Mouse (Mus musculus) right cerebral cortex, postnatal 4 days (tissue): ENCODE results near the gene Shisa9.
A peak's percentile ranks its signal among the peaks of the same experiment; 100 is the strongest.
"Not testable (repeated sequence)": the region's sequence is repeated elsewhere in the genome, so short reads cannot be mapped to it uniquely, and the experiment has no call there.

ENCODE experiments used
- DNase-seq: peaks from one replicate; pipeline ENCODE4 v3.0.0-alpha.2; 2022

Shisa9 gene

DNA sequence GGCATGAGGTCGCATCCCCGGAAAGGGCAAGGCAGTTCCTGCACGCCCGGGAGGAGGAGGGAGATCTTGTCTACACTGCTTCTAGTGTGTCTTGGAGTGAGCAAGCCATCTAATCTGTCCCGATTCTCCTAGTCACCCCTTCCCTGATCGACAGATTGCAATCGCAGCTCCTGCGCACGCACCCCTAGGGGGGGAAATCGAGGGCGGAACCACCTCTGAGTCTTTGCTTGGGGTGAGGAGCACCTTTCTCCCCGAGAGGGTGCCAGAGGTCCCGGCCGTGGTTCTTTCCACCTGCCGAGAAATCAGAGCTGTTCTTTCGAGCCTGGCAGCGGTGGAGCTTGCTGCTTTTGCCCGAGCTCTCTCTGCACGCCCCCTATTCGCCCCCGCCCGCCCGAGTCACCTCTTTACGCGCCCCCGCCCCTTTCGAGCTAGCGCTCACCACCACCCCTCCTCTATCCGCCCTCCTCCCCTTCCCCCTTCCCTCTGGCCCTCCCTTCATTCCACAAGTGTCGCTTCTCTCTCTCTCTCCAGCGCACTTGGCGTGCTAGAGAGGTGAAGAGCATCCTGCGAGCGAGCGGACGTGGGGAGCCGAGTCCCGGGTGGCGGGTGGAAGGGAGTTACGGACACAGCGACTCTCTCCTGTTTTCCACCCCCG is at the start of gene Shisa9:
Shisa9 (plus strand) TSS at position 498 of the 655 bp plus-strand sequence.
- peak; percentile 70 for DNase-seq

DNA sequence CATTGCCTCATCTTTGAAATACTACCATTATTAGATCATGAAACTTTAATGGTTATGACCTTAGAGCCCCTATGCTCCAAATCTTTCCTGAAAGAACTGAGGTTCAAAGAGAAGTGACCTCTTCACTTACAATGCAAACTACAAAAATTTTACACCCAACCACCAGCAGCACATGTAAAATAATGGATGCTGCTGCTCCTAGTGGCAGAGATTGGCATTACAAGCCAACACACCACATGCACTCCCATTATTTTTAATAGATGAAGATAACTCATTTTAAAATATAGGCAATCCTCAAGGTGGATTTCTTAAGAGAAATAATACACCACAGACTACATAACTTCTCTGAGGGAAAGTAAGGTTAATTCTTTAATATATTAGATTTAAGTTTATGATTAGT is 43.4 kb upstream of the Shisa9 start:
- DNase-seq = peak; percentile 30

DNA sequence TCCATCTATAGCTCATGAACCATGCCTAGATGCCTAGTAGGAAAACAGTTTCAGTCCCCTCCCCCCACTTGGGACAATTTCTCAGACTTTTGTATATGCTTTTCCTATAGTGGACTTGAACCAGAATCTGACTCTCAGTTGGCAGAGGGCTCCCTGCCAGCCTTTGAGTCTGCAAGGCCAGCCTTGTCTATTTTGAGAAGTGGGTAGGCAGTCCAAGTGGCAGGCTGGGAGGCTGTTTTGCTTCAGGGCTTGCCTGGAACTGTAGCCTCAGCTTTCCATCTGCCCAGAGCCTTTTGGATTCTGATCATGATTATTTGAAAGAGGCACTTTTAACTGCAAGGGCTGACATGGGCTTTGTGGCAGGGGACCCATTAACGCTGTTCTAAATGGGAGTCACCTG is 23.2 kb upstream of the Shisa9 start:
- DNase-seq = peak; percentile 24

DNA sequence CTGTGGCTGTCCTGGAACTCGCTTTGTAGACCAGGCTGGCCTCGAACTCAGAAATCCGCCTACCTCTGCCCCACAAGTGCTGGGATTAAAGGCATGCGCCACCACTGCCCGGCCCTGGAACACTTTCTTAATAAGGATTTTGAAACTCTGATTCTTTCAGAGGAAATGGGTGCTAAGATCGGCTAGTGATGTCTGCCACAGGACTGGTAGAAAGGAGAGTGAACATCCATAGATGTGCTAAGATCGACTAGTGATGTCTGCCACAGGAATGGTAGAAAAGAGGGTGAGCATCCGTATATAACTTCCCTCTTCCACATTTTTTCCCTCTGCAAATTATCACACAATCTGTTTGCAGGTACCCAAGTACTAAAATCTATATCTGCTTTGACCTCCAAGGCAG is 17.9 kb upstream of the Shisa9 start:
- DNase-seq = no peak

DNA sequence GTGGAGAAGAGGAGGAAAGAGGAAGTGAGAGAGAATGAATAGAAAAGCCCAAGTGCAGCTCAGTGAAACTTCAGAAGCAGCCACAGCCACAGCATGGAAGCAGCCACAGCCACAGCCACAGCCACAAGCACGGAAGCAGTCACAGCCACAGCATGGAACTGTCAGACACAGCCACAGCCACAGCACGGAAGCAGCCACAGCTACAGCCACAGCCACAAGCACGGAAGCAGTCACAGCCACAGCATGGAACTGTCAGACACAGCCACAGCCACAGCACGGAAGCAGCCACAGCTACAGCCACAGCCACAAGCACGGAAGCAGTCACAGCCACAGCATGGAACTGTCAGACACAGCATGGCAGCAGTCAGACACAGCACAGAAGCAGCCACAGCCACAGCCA is 17.1 kb upstream of the Shisa9 start:
- not testable (repeated sequence) for DNase-seq

DNA sequence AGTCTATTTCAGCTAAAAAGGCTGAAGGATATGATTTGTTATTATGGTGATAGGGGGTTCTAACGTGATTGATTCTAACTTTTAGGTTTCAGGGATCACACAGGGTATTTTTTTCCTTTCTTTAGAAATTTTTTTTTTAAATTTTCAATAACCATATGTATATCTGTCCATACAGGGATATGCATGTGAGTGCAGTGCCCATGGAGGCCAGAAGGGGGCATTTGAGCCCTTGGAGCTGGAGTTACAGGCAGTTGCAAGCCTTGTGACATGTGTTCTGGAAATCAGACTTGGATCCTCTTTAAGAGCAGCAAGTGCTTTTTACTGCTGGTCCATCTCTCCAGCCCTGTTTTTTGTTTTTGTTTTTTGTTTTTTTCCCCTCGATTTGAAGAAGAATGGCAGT is 16.3 kb upstream of the Shisa9 start:
- DNase-seq = no peak

DNA sequence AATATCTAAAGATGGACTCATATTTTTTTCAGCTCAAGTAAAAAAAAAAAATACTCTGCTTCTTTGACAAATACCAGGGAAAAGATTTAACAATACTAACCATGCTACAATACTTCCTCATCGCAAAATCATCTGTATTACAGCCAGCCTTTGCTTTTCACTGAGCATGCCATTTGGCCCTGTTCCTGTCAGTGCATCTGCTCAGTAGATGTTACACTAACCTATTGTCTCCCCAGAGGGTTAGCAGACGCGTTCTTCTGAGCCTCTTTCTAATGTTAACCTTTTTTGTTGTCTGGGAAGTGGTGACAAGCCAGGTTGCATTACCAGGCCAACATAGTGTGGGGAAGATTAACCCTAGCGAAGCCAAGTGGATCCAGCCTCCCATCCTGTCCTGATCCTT is 10.2 kb upstream of the Shisa9 start:
- no peak for DNase-seq

DNA sequence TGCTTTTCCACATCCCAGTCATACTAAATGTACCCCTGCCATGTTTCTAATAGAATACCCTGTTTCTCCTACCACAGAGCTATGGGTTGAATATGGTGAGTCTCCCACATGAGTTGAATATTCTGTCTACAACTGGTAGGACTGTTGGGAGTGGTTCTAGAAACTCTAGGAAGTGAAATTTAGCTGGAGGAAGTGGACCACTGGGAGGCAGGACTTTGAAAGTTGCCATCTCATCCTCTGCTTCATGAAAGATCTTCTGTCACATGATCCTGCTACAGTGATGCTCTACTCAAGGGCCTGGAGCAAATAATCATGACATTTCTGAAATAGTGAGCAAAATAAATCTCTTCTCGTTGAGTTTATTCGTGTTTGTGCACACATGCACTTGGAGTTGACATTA is 7.2 kb upstream of the Shisa9 start:
- DNase-seq = no peak

DNA sequence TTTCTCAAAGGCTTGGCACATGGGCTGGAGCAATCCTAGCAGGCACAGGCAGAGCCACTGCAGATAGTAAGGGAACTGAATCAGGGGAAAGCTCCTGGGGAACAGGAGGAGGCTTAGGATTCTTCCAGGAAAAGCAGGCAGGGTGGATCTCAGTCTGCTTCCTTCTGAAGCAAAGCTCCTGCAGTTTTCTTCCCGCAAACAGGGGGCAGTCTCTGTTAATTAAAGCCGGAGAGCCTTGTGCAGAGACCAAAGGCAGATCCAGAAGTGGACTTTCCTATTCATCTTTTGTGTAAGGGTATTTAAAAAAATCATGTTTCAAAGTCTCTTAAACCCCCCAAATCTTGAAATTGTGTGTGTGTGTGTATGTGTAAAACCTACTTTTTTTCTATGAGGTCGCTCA is 3.1 kb upstream of the Shisa9 start:
- DNase-seq = peak; percentile 53

DNA sequence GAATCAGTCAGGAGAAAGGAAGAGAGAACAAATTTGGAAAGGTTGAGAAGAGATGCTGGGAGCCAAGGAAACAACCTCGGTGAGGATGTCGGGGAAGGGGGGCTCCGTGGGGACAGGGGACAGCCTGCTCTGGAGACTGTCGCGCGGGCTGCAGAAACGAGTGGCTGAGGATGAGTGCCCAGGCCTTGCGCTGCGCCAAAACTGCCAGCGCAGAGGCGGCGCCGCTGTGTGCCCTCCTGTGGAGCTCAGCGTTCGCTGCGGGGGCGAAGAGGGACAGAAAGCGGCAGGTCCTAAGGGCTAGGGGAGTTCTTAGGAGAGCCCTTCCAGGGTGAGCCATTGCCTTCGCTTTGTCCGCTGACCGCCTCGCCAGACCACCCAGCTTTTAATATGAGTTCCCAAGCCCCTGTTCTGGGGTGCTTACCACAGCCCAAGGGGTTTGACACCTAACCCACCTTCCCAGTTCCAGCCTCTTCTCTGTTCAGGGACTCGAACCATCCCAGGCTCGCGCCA is 752 bp upstream of the Shisa9 start:
- DNase-seq = peak; percentile 61

DNA sequence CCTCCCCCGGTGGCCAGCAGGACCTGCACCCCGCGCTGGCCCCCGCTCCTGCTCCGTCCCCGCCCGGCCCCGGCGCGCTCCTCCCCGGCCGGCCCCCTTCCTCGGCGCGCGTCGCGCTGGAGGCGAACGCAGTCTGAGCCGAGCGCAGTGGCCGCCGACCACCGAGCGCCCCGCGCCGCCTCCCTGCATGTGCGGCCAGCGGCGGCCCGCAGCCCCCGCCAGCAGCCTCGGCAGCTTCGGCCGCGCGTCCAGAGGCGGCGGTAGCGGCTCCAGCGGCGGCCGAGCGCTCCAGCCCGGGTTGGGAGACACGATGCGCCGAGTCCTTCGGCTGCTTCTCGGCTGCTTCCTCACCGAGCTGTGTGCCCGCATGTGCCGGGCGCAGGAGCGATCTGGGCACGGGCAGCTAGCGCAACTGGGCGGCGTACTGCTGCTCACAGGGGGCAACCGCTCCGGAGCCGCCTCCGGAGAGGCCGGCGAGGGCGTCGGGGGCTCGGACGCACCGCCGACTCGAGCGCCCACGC is 418 bp downstream of the Shisa9 start:
- peak; percentile 58 for DNase-seq

DNA sequence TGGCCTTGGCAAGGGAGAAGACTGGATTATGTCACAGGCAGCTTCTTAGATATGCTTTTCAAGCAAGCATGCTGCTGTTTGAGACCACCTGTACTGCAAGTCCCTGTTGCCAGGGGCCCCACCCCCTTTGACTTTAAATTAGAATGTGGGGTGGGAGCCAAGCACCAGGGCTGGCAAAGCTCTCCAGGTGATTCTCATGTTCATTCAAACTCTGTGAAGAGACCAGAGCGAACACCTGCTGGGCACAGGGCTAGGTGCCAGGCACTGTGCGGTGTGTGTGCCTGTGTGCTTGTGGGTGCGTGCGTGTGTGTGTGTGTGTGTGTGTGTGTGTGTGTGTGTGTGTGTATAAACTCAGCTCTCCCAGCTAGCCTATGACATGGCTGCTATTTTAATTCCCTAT is 3.1 kb downstream of the Shisa9 start:
- DNase-seq = no peak

DNA sequence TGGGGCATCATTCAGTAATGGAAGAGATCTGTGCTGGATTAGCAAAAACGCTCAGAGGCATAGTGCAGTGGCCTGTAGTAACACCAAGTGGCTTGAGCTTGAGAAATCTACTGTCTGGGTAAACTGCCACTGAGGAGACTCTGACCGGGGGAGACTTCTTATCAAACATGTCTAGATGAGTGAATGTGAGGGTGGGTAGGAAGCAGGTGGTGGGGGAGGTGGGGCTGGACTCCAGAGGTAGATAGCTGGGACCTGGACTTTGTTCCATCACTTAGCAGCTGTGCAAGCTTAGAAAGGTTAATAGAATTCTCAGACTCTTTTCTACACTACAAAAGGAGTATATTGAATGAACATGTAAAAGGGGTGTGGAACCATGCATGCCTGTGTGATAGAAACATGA is 21.3 kb downstream of the Shisa9 start:
- no peak for DNase-seq

DNA sequence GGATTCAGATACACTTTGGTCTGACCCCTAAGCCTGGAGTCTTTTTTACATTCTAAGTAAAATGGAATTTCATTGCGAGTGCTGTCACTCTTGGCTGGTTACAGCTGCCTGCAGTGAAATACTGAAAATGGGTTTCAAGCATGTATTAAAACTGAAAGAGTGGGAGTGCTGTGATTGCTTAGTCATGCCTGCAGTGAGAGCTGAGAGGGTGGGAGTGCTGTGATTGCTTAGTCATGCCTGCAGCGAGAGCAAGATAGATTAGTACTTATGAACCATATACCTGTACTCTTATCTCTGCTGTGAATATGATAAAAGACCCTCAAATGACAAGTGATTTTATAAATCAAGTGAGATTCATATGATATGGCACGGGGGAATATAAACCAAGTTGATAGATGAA is 26.2 kb downstream of the Shisa9 start:
- no peak for DNase-seq

DNA sequence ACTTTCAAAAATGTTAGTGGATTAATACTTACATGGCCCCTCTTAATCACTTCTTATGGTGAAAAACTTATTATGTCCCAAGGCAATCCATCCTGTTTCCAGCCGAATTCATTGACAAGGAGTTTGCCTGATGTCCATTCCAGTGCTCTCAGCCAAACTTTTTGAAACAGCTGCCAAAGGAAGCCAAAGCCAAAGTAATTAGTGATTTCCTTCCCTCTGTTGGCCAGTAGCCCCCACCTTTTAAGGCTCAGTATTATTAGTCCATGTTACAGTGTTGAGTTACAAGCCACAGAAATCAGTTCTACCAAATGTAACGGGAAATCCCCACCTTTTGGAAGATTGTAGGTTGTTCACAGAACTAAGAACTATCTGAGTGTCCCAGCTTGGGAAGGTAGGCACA is 28.8 kb downstream of the Shisa9 start:
- DNase-seq = no peak

DNA sequence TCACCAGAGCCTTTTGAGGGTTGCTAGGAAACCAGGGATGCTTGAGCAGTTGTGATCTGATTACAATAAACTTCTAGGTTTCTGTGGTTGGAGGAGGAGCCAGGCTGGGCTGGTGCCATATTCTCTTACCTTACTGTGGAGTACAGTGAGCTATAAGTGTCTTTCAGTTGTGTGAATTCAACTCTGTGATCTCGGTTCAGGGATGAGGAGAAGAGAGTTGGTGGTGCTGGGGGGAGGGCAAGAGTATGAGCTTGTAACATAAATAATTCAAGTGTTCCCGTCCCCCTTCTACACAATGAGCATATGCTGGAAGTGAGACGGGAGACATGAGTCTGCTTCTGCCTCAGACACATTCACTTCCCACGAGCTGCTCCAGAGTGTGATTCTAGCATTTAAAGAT is 30.6 kb downstream of the Shisa9 start:
- DNase-seq = peak; percentile 16

DNA sequence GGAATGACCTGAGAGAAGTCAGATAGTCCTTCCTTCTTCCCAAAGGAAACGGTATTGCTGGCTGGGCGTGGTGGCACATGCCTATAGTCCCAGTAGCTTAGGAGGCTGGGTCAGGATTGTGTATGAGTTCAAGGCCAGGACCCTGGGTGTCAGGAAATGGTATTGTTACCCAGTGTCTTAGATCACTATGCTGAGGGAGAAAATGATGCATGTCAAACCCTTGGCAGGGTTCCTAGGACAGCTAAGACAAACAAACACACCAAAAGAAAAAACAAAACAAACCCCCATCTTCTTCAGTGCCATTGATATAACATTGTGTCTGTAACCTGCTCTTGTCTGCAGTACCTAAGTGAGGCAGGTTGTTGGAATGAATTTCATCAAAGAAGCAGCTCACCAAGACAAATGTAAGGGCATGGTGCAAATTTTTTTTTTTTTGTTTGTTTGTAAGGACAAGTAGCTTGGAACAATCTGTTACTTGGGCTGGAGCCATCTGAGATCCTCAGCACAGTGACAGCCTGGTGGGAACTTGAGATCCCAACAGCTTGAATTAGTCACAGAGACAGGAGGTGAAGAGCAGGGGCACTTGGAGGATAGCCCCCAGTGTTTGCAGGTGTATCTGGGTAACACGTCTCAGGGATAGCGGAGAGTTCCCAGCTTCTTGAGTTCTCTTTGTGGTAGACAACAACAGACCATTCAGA is 34.2 kb downstream of the Shisa9 start:
- no peak for DNase-seq

DNA sequence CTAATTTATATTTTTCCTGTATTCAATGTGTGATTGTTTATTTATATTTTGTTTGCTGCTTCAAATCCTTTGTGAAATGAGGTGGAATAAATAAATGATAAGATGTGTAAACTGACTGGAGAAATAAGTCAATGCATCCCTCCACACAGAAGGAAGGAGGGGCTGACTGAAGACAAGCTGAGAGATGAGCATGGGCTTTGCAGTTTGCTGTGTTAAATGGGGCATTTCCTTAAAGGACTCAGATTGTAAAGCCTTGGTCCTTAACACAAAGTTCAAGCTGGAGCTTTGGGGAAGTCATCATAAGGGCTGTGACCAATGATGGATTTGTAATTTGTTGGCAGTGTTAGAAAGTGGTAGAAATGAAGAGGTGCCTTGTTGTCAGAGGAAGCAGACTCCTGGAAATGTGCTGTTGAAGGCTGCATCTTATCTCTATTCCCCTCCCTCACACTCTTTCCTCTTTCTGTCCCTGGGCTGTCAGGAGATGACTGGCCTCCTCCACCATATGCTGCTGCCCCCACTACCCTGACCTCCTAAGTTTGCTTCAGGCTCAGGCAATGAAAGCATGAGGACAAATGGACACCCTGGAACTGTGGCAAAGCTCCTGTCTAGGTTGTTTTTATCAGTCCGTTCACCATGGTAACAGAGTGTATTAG is 36.3 kb downstream of the Shisa9 start:
- DNase-seq = no peak

DNA sequence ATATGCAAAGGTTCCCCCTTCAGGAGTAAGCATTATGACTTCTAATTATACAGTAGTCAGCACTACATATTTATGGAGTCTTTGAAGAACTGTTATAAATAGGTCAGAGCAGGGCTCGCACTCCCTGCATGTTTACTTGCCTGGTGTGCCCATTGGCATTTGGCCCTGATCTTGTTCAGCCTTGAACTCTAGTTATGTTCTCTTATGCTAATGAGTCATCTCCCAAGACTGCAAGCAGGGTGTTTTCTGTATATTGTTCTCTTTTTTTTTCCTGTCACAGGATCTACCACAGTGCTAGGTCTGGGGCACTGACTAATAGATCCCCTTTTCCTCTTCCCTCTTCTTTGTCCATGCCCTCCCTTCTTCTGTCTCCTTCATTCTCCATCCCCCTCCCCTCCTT is 48.5 kb downstream of the Shisa9 start:
- DNase-seq = no peak

DNA sequence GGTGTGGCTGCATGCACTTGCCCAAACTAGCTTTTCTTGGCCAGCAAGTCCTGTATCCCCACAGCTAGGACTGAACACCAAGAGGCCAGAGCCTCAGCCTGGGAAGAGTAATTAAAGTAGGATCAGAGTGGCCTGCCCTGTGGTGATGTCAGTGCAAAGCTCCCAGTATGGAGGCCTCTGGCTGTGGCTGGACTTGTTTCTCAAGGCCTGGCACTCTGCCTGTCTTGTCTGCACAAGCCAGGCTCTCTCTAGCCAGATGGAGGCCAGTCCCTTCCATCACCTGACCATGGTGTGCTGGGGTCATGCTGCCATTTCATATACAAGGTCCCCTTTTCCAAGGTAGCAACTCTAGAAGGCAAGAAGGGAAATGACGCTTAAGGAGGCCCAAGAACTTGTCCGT is 51.0 kb downstream of the Shisa9 start:
- DNase-seq = no peak

DNA sequence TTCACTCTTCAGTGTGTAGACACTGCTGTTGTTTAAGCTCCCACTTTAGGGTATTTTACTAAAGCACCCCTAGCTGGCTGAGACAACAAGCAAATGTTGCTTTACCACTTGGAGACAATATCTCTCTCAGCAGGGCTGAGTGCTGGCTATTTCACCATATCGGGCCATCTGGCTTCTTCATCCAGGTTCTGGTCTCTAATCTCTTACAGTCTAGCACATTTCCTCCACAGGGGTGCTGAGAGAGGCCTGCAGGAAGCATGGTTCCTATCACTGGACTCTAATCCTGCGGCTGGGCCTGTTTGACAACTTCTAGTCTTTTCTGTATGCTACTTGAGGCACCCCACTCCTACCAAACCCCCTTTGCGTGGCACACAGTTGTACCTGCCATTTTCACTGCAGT is 51.7 kb downstream of the Shisa9 start:
- no peak for DNase-seq

DNA sequence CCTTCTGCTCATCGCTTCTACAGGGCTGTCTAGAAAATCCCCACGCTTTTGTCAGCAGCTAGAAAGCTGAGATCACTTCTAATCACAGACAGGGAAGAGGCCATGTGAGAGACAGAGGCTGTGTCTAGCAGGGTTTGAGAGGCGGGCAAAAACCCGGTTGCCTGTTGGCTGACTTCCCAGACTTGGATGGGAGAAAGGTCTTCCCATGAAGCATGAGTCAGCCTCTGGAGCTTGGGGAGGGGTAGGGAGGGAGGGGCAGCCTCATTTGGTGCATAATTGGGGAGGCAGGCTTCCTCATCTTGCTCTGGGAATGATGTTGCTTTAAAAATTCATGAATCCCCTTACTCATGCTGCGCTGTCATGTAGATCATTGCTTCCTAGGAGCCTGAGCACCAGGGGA is 57.0 kb downstream of the Shisa9 start:
- DNase-seq = peak; percentile 52

DNA sequence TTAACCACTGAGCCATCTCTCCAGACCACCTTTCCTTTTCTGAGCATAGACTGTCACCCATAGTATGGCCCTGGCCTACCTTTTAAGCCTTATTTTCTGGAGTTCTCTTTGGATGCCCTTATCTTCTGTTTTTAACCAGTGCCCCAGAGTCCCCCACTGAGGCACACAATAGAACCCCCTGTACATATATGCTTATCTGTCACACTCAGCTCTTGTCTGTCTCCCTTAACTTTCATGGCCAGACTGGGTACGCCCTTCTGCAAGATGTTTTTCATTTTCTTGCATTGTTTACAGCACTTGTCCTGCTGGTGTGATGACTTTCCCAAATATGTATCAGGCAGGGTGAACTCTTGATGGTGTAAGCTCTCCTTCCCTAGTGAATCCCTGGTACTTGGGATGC is 68.1 kb downstream of the Shisa9 start:
- DNase-seq = no peak

DNA sequence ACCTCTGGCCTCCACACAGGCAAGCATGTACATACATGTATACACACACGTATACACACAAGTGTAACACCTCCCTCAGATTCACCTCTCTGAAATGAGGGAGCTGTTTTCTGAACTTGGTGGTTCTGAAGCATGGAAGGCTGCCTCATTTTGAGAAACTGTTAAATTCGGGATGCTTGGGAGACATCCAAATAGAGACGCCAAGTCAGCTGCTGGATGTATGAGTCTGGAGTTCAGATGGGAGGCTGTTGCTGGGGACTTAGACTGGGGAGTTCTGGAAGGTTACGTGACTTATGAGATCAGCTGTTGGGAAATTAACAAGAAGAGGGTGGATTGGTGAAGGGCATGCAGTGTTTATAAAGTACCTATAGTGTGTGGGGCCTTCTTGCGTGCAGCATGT is 88.7 kb downstream of the Shisa9 start:
- no peak for DNase-seq
